Mouse (Mus musculus) kidney, adult 2 months (tissue): Measurements from ENCODE around the gene Klk9. TPM values are rescaled to one million over a fixed set of nuclear protein-coding genes. Genes with fewer than 3 reads are reported as not detected.

Experiments used
- DNase-seq: peaks from one replicate; pipeline ENCODE4 v3.0.0; 2021
- H3K27ac ChIP-seq: fragments of 200-500 bp; 2 replicates; pipeline ENCODE4 v1.5.1; 2012; ENCODE audit warnings: low read depth, low read length, control low read depth, inconsistent platforms; ENCODE audit not compliant: insufficient read depth
- H3K27me3 ChIP-seq: fragments of 200-500 bp; replicated peaks from 2 replicates; pipeline ENCODE4 v1.6.1; 2012; ENCODE audit warnings: mild to moderate bottlenecking, moderate library complexity, low read length, inconsistent platforms; ENCODE audit not compliant: control insufficient read depth, insufficient read depth
- H3K36me3 ChIP-seq: fragments of 200-500 bp; 2 replicates; pipeline ENCODE4 v1.6.1; 2012; ENCODE audit warnings: mild to moderate bottlenecking, moderate library complexity, low read length, inconsistent platforms; ENCODE audit not compliant: control insufficient read depth, insufficient read depth
- H3K4me1 ChIP-seq: fragments of 200-500 bp; 2 replicates; pipeline ENCODE4 v1.6.1; 2011; ENCODE audit warnings: low read length; ENCODE audit not compliant: control insufficient read depth, insufficient read depth
- H3K4me3 ChIP-seq: fragments of 200-500 bp; 2 replicates; pipeline ENCODE4 v1.5.1; 2011; ENCODE audit warnings: mild to moderate bottlenecking, low read depth, low read length, control low read depth; ENCODE audit not compliant: insufficient read depth
- CTCF ChIP-seq: fragments of 200-500 bp; conservative IDR thresholded peaks from 2 replicates; pipeline ENCODE4 v1.5.1; 2011; ENCODE audit warnings: low read depth, mild to moderate bottlenecking, control low read depth, low read length, moderate library complexity, mixed read lengths; ENCODE audit not compliant: insufficient read depth, insufficient read length
- POLR2A ChIP-seq: fragments of 200-500 bp; IDR thresholded peaks from one replicate; pipeline ENCODE4 v1.6.1; 2011; ENCODE audit warnings: low read depth, low read length, control low read depth
- WGBS: fragments of 180-500 bp; shearing (Covaris S2); methylation state at CpG from one replicate; pipeline ENCODE4 v1.1.7; 2018; 5-methylcytosine and 5-hydroxymethylcytosine counted together
- polyA plus RNA-seq: library from polyadenylated mRNA; depleted of rRNA; stranded (reverse); fragments of >200 nt; gene quantifications from 2 replicates; pipeline ENCODE4 v1.2.3, GENCODE M21; 2012; rRNA removed

The Klk9 gene
- polyA plus RNA-seq, 1 experiment = not detected

DNA sequence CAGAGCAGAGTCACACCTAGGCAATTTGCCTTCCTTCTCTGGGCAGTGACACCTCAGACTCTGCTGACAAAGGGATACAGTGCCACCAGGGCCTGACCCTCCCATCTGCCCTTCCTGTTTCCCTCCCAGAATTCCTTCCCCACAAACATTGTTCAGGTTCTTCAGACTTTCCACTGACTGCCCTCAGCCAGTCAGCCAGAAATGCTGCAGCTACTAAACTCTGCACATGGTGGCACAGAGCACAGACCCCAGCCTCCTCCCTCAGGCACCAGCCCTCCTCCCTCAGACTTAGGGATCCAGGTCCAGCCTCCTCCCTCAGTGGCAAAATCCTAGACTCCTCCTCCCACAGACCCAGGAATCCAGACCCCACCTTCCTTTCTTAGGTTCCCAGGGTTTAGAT is 25.1 kb downstream of the Klk9 start:
- no peak for DNase-seq
- Histone ChIP-seq H3K36me3 (no peaks in the 10 kb centered on the region), H3K4me3 (no peak overlapping the region), H3K4me1 (no peaks in the 10 kb centered on the region), H3K27me3 (no peaks in the 10 kb centered on the region), H3K27ac (no peak overlapping the region)
- TF ChIP-seq CTCF = no peak
- no peak for TF ChIP-seq POLR2A

DNA sequence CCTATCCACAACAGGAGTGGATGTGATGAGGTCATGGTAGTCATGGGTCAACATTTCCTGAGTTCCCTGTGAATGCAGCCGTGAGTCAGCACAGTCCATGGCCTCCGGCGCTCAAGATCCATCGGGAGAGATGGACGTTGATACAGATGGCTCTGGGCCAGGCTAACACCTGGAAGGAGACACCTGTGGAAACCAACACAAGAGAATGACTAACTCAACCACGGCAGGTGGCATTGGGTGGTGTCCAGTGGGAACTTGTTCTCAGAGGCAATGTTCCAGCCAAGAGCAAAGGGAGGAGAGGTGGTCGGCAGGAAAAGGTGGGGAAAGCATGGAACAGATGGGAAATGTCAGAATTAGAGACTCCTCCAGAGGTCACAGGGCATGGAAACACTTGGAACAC is 29.9 kb downstream of the Klk9 start:
- Histone ChIP-seq H3K4me3 (no peak overlapping the region), H3K4me1 (no peaks in the 10 kb centered on the region), H3K27ac (no peak overlapping the region), H3K27me3 (no peaks in the 10 kb centered on the region), H3K36me3 (no peaks in the 10 kb centered on the region)
- WGBS = 80% methylated on average over 7 of the region's 7 CpGs
- TF ChIP-seq POLR2A (no peak), CTCF (no peak)
- no peak for DNase-seq

DNA sequence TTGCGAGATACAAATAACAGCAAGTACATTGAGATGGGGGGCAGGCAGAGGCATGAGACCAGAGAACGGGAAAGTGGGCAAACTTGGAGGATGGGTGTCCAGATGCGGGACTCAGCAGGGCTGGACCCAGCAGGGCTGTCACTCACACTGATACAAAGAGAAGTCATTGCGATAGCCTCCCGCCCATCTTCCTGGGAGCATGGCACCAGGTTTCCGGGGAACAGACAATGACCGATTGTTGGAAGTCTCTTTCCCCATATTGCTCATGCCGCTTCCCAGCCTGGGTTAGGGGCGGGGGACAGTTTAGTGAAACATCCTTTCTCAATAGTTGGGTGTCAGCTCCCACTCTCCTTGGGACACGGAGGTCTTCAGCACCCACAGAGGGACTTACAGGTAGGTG is 32.5 kb downstream of the Klk9 start, which contains the start of gene Klk6:
Gene Klk6, plus strand, starts transcription at position 301 of the 400 bp plus-strand sequence.
- H3K27me3 ChIP-seq = no peaks in the 10 kb centered on the region
- TF ChIP-seq CTCF = no peak
- TF ChIP-seq POLR2A = no peak
- no peak for DNase-seq
- WGBS = 86% methylated on average over 10 of the region's 10 CpGs
- H3K27ac ChIP-seq = no peak within 1 kb of the TSS
- H3K4me3 ChIP-seq = no peak within 1 kb of the TSS
- H3K36me3 ChIP-seq = no peaks in the 10 kb centered on the region
- H3K4me1 ChIP-seq = no peaks in the 10 kb centered on the region

DNA sequence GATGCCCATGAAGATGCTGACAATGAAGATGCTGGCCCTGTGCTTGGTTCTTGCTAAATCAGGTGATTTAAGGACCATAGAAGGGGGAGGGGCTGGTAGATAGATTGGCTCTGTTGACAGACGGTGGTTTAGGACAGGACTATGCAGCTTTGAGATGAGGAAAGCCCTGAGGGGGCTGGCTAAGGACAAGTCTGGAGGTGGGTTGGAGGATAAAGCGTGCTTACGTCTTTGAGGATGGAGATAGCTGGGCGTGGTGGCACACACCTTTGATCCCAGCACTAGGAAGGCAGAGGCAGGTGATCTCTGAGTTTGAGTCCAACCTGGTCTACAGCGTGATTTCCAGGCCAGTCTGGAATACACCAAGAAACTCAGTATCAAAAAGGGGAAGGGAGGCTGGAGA is 34.4 kb downstream of the Klk9 start:
- H3K4me3 ChIP-seq = no peak overlapping the region
- WGBS = 89% methylated on average over 5 of the region's 5 CpGs
- H3K36me3 ChIP-seq = no peaks in the 10 kb centered on the region
- H3K27me3 ChIP-seq = no peaks in the 10 kb centered on the region
- no peak for DNase-seq
- no peak for TF ChIP-seq CTCF
- no peak for TF ChIP-seq POLR2A
- H3K27ac ChIP-seq = no peak overlapping the region
- no peaks in the 10 kb centered on the region for H3K4me1 ChIP-seq

DNA sequence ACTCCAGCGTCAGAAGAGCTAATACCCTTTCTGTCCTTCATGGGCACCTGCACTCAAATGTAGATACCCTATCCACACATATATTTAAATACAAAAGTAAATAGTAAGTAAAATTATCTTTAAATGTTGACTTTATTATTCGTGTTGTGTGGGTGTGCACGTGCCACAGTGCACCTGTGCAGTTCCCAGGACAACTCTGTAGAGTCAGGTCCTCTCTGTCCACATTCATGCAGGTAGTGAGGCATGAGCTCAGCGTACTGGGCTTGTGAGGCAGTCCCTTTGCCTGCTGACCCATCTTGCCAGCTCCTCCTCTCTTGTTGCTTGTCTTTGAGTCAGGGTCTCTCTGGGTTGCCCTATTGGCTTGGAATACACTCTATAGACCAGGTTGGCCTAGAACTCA is 36.0 kb downstream of the Klk9 start:
- no peak for TF ChIP-seq CTCF
- TF ChIP-seq POLR2A = no peak
- WGBS = 83% methylated on average over 4 of the region's 4 CpGs

GRCm38 (mm10) chr7:43829006-43829405 is 37.3 kb downstream of the Klk9 start:
- no peaks in the 10 kb centered on the region for H3K4me1 ChIP-seq
- no peak overlapping the region for H3K27ac ChIP-seq
- DNase-seq = no peak
- H3K27me3 ChIP-seq = no peaks in the 10 kb centered on the region
- 90% methylated on average over 8 of the region's 8 CpGs for WGBS
- H3K36me3 ChIP-seq = no peaks in the 10 kb centered on the region
- TF ChIP-seq CTCF (no peak), POLR2A (no peak)
- H3K4me3 ChIP-seq = no peak overlapping the region

More for the DNA sequence above, 36.0 kb downstream of the Klk9 start:
- no peaks in the 10 kb centered on the region for H3K27me3 ChIP-seq
- no peaks in the 10 kb centered on the region for H3K36me3 ChIP-seq
- DNase-seq = no peak
- H3K4me1 ChIP-seq = no peaks in the 10 kb centered on the region
- no peak overlapping the region for H3K27ac ChIP-seq
- no peak overlapping the region for H3K4me3 ChIP-seq

DNA sequence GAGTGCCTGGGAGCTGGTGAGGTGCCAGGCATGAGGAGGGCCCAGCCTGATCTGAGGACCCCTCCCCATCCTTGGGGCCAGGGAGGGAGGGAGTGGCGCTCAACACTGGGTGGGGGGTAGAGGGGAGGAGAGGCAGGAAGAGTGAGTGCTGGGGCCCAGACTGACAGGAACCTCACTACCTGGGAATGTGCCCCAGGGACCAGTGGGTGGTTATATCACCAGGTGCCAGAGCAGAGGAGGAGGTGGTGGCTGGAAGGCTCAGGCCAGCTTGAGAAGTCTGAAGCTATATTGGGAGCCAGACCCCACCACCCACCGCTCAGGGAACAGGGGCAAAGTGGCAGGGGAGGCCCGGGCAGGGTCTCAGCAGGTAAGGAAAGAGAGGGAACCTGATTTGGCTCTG is 50.0 kb downstream of the Klk9 start, which contains the start of gene Klk5:
Gene Klk5, plus strand, starts transcription at position 271 of the 400 bp plus-strand sequence.
- WGBS = 55% methylated on average over 3 of the region's 3 CpGs
- no peaks in the 10 kb centered on the region for H3K36me3 ChIP-seq
- H3K4me1 ChIP-seq = no peaks in the 10 kb centered on the region
- DNase-seq = no peak
- no peak within 1 kb of the TSS for H3K27ac ChIP-seq
- no peaks in the 10 kb centered on the region for H3K27me3 ChIP-seq
- TF ChIP-seq CTCF (no peak), POLR2A (no peak)
- no peak within 1 kb of the TSS for H3K4me3 ChIP-seq

DNA sequence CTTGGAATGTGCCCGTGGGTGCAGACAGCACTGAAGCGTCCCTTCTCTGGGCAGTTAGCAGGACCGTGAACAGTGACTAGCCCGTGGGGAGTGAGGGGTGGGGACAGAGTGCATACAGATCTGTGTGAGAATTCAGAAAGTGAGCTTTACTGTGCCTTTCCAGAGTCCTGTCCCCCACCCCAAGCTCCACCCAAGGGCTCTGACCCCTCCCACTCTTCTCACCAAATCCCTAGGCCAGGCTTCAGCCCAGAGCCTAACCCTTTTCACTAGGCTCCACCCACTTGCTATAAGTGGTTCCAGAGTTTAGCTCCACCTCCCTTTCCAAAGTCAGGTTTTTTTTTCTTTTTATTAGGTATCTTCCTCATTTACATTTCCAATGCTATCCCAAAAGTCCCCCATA is 52.1 kb downstream of the Klk9 start:
- Histone ChIP-seq H3K4me3 (no peak overlapping the region), H3K4me1 (no peaks in the 10 kb centered on the region), H3K27ac (no peak overlapping the region), H3K36me3 (no peaks in the 10 kb centered on the region), H3K27me3 (no peaks in the 10 kb centered on the region)
- no peak for TF ChIP-seq CTCF
- TF ChIP-seq POLR2A = no peak
- WGBS = 82% methylated on average over 4 of the region's 4 CpGs
- DNase-seq = no peak

Other genes starting within 250 kb of the Klk9 start
- gene Cd33, start 247.5 kb upstream of the Klk9 start, polyA plus RNA-seq = 2.4 and 3.9 TPM in 2 replicates
- gene Zfp658, start 229.6 kb upstream of the Klk9 start, polyA plus RNA-seq = 0.91 and 1.1 TPM in 2 replicates
- 2.1 and 2.6 TPM in 2 replicates for gene Zfp719, start 212.3 kb upstream of the Klk9 start, polyA plus RNA-seq
- not detected in 2 replicates for gene Zfp819, start 184.7 kb upstream of the Klk9 start, polyA plus RNA-seq
- gene Ceacam18, start 157.2 kb upstream of the Klk9 start, polyA plus RNA-seq = not detected in 2 replicates
- gene Siglece, start 131.7 kb upstream of the Klk9 start, polyA plus RNA-seq = 2.8 and 3.8 TPM in 2 replicates
- 6.1 and 7.0 TPM in 2 replicates for gene Ctu1, start 119.9 kb upstream of the Klk9 start, polyA plus RNA-seq
- 0.11 TPM in 1 of 2 replicates, not detected in the other for gene Klk14, start 101.5 kb upstream of the Klk9 start, polyA plus RNA-seq
- 0.04 TPM in 1 of 2 replicates, not detected in the other for gene Klk13, start 79.3 kb upstream of the Klk9 start, polyA plus RNA-seq
- gene Klk12, start 23.0 kb upstream of the Klk9 start, polyA plus RNA-seq = not detected in 2 replicates
- 0.18 TPM in 1 of 2 replicates, not detected in the other for gene Klk11, start 17.3 kb upstream of the Klk9 start, polyA plus RNA-seq
- 0.41 and 0.52 TPM in 2 replicates for gene Klk10, start 10.9 kb upstream of the Klk9 start, polyA plus RNA-seq
- gene Klk8, start 5.7 kb downstream of the Klk9 start, polyA plus RNA-seq = 4.2 and 5.9 TPM in 2 replicates
- gene Klk7, start 19.4 kb downstream of the Klk9 start, polyA plus RNA-seq = not detected in 2 replicates
- not detected in 2 replicates for gene Klk6, start 32.6 kb downstream of the Klk9 start, polyA plus RNA-seq
- not detected in 2 replicates for gene Klk5, start 50.1 kb downstream of the Klk9 start, polyA plus RNA-seq
- not detected in 2 replicates for gene Klk4, start 89.3 kb downstream of the Klk9 start, polyA plus RNA-seq
- gene Klk15, start 141.8 kb downstream of the Klk9 start, polyA plus RNA-seq = 0.09 and 0.19 TPM in 2 replicates
- gene Klk1b8, start 158.8 kb downstream of the Klk9 start, polyA plus RNA-seq = 1.0 and 1.1 TPM in 2 replicates
- 0.11 and 0.52 TPM in 2 replicates for gene Klk1b1, start 174.9 kb downstream of the Klk9 start, polyA plus RNA-seq
- 1.6 and 1.7 TPM in 2 replicates for gene Klk1b9, start 184.2 kb downstream of the Klk9 start, polyA plus RNA-seq
- 0.52 and 0.99 TPM in 2 replicates for gene Klk1b11, start 204.0 kb downstream of the Klk9 start, polyA plus RNA-seq
- gene Klk1b26, start 220.3 kb downstream of the Klk9 start, polyA plus RNA-seq = not detected in 2 replicates